Mouse (Mus musculus) mesoderm, embryonic 11.5 days (tissue): ENCODE data around the gene Clcn6.
"Not testable (repeated sequence)": the region's sequence is repeated elsewhere in the genome, so short reads cannot be mapped to it uniquely, and the experiment has no call there.

ENCODE experiments used
- DNase-seq: peaks from one replicate; pipeline ENCODE4 v3.0.0-alpha.2; 2012; ENCODE audit warnings: low read depth, low spot score

Gene Clcn6

DNA sequence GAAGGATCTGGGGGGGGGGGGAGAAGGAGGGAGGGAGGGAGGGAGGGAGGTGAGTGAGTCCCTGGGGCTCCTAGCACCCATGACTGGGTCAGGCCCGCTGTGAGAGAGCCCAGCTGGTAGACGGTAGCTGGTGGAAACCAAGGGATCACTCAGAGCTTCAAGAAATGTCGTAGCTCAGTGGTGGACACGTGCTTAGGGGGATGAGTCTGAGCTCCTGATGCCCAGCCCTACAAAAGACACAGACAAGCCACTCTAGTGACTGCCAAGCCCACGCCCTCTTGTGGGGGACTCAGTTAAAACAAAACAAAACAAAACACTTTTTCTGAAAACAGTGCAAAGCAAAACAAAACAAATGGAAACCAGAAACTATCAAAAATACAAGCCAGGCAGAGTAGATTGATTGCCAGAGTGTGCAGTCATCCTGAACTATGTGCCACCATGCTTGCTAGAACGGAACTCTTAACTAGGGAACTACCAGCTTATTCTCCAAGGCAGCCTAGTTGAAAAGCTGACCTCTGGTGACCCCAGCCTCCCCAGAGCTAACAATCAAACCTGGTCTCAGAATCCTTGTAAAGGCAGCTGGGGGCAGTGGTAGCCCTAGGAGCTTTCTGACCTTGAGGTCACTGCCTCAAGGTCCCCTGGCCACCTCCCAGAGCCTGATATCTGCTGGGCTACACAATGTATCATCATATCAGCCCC is 27.2 kb upstream of the Clcn6 start:
- DNase-seq: no peak

DNA sequence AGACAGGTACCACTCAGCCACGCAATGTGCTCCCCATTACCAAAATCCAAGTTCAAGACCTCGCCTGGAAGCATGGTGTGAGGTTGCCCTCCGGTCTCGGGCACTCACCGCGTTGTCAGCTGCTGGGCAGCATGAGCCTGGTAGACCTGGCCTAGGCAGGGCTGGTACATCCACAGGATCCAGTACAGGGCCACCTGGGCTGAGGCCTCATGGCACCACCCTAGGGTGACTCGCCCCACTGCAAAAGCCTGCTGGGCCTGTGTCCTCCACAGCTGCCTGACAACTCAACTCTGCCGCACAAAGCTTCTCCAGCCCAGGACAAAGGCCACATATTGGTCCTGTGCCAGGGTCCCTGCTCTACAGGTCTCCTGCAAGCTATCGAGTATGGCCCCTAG is 22.5 kb upstream of the Clcn6 start:
- DNase-seq: no peak

DNA sequence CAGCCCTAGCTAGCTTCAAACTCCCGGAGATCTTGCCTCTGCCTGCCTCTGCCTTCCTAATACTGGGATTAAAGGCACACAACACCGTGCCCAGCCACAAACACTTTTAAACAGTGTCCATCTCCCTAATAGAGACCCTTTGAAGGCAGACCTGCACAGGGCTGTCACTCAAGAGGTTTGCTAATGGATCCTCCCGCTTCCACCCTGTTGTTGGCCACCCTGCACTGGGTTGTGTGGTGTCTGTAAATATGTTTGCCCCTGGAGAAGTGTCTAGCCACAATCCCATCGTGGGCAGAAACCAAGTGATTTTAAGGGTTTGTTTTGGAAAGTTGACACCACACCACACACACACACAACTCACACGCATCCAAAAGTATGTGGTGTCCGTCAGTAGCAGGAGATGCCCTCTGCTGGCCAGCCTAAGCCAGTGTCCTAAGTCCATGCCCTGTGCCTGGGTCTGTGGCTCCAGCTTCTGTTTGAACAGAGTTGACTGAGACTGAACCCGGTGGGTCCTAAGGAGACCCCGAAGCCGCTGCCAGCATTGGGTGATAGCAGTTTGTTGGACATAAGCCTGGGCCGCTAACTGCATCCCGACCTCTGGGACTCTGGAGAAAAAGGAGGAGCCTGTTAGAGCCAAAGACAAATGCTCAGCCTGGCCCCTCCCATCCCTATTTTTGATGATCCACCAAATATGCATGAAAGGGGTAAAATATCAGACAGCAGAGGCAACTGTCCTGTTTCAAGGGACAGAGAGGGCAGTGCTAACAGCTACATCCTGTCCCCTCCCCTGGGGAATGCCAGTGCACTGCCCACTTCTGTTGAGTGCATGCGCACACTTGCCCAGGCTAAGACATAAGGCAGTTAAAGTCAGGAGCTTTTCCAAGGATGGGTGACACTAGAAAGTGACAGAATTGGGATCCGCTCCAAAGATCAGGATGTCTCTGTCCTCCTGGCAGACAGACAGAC is 21.8 kb upstream of the Clcn6 start:
- DNase-seq: peak; percentile 44

DNA sequence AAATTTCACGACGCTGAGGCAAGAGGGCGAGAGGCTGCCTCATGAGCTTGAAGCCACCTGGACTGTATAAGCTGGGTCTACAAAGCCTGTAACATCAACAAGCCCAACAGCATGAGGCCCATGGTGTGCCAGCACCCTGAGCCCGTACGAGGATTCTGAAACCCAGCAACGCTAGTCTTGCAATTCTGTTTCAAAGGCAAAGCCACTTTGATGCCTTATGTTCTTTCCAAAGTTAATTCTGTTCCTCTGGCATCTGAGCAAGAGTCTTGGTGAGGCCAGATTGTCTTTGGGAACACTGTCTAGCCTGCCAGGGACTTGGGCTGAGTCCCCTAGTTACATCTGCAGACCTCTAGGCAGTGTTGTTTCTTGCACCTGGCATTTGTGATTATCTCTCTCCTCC is 20.4 kb upstream of the Clcn6 start:
- DNase-seq: no peak

DNA sequence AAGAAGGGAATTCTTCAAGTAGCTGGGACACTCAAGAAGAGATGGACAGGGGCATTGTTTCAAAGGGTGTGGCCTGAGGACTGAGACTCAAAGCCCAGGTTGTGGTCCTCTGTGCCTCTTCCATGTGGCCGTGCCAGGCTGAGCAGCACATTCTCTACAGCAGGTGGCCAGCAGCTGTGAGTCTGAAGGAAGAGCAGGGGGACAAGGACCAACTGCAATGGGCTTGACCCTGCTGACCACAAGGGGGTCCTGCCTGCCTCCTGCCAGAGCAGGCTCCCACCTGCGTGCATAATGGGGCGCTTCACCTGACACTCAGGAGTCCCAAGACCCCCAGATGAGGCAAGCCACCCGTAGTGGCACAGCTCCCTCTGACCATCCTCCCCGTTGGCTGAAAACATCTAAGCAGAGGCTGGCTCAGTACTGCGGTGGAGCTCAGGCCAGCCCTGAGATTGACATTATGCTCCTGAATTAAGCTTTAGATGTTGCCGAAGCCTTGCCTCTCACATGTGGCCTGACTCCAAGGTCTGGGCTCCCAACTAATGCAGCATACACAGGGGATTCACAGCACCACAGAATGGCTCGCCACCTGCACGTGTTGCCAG is 19.7 kb upstream of the Clcn6 start:
- no peak for DNase-seq

DNA sequence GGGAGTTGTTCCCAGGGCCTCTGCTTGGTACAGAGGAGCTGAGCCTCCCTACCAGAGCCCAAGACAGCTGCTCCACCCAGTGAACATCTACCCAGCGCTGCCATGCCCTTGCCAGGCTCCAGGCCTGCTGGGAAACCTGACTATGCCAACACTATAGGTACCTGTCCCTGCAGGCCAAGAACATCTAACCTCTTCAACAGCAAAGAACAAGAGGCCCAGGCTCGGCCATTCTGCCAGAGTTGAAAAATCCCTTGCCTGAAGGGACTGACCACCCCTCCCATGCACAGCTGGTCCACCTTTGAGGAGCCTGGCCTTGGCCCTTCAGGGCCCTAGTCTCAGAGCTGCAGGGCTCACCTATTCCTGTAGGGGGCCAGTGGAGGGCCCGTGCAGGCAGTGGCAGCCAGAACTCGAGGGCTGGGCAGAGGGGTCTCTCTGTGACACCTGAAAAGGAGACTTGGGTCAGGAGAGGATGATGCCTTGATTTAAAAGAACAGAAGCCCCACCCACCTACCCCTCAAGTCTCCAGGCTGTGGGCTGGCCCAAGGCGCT is 19.1 kb upstream of the Clcn6 start:
- DNase-seq: no peak

DNA sequence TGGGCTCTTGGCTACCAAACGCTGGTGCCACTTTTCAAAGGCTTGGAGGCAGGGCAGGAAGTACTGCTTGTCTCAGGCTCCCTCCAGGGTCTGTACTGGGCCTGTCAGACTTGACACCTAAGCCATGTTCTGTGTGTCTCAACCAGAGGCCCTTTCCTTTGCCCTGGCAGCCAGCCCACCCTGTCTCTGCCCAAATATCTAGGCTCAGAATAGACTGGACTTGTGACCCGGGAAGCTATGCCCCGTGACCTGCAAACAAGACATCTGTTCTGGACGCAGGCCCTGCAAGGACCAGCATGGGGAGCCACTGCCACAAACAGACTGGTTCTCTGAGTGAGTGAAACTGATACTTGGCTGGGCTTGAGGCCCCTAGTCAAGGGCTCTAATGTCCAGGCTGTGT is 18.2 kb upstream of the Clcn6 start:
- DNase-seq: no peak

DNA sequence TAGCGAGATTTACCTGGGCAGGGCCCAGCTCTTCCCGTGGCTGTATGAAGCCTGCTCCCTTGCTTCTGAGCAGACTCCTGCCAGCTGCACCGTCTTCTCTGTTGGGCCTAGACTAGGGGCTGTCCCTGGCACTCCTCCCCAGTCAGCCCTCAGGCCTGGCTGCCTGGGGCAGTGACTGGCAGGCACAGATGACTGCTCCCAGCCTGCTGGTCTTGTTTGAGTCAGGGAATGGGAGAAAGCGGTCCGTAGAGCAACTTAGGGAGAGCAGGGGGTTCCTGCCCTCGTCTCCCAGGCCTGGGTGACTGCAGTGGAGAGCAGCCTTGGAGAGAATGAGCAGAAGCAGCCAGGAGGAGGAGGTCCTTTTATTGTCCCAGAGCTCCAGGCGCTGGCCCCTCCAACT is 17.6 kb upstream of the Clcn6 start:
- DNase-seq: no peak

DNA sequence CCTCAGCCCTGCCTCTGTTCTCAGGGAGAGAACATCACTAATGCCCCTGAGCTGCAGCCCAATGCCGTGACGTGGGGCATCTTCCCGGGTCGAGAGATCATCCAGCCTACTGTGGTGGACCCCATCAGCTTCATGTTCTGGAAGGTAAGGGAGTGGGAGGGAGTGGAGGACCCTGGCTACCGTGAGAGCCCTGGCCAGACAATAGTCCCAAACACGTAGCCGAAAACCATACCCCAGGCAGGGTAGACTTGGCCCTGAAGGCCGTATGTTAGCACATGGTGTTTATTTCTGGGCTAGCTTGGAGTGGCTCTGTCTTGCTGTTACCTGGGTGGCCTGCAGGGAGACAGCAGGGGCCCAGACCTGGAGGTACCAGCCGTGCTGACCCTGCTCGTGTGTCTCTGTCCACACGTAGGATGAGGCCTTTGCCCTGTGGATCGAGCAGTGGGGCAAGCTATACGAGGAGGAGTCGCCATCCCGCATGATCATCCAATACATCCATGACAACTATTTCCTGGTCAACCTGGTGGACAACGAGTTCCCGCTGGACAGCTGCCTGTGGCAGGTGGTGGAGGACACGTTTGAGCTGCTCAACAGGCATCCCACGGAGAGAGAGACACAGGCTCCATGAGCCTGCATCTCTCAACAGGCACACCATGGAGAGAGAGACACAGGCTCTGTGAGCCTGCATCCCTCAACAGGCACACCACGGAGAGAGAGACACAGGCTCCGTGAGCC is 16.5 kb upstream of the Clcn6 start:
- DNase-seq: no peak

DNA sequence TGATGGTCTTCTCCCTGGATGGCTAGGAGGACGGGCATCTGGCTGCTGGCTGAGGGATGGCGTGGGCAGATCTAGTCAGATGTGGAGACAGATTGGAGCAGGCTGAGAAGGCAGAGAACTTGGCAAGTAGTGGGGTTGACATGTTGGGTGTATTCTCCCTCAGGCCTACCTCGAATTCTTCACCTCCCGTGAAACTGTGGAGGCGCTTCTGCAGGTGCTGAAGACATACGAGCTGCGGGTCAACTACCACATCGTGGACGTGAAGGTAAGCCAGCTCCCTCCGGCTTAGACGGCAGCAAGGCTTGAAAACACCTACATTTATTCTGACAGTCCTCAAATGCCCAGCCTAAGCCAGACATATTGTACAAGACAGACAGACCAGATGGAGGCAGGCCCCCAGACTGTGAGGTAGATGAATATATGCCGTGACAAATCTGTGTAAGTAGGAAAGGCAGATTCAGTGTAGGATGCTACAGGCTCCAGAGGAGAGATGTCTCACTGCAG is 14.8 kb upstream of the Clcn6 start:
- no peak for DNase-seq

DNA sequence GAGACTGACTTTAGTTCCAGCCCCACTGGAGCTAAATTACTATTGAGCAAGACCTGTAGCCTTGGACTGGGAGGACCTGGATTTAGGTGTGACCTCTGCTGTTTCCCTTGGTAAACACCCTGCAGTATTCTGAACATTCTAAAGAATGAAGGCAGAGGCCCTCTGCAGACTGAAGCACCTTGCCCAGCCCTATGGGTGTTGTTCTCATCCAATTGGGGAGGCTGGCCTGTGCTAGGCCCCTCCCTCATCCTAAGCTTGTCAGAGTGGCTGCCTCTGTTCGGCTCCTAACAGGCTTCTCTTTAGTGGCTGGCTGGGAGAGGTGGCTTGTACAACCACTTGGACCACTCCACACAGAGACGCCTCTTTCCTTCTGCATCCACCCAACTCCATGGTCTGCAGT is 14.4 kb upstream of the Clcn6 start:
- DNase-seq: no peak

DNA sequence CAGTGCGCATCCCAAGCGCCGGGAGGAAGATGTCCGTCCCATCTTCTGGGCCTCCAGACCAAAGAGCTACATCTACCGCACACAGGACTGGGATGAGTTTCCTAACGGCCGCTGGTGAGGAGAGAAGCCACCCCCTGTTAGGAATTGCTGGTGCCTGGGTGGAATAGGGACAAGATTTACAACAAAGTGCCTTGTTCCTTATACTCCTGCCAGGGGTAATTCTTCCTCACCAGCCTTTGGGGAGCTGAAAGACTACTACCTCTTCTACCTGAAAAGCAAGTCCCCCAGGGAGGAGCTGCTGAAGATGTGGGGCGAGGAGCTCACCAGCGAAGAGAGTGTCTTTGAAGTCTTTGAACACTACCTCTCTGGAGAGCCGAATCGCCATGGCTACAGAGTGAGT is 13.3 kb upstream of the Clcn6 start:
- no peak for DNase-seq

DNA sequence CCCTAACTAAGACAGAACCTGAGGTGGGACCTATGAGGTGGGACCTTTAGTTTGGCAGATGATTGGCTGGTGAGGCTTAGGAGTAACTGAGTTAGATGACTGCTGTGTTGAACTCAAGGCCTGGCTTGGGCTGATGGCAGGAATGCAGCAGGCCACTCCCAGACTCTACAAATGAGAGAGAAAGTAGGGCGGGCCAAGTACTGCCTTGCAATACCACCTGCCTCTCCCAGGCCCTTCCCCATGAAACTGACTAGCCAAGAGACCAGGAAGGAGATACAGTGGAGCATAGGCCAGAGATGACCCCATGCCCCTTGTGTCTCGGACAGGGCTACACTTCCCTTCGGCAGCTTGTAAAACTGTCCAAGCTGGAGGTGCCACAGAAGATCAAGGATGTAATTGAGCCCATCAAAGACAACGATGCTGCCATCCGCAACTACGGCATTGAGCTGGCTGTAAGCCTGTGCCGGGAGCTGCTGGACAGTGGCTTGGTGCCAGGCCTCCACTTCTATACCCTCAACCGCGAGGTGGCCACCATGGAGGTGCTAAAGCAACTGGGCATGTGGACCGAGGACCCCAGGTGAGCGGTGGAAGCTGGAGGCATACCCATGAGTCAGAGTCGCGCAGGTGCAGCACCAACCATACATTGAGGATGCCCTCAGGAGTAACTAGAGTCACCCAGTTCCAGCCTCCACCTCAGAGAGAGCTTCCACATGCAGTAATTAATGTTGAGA is 12.6 kb upstream of the Clcn6 start:
- no peak for DNase-seq

DNA sequence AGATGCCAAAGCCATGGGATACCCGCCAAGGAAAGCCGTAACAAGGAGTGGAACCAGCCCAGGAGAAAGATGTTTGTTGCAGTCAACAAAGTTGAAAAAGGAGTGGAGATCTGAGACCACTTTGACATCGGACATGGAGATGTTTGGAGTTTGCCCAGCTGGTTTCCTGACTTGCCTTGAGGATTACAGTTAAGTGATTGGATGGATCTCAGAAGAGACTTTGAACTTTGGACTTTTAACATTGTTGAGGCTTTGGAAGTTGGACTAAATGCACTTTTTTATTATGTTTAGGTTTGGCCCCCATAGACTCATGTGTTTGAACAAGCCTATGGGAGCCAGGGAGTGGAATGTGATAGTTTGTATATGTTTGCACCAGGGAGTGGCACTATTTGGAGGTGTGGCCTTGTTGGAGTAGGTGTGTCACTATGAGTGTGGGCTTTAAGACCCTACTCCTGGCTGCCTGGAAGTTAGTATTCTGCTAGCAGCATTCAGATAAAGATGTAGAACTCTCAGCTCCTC is 11.8 kb upstream of the Clcn6 start:
- not testable (repeated sequence) for DNase-seq

DNA sequence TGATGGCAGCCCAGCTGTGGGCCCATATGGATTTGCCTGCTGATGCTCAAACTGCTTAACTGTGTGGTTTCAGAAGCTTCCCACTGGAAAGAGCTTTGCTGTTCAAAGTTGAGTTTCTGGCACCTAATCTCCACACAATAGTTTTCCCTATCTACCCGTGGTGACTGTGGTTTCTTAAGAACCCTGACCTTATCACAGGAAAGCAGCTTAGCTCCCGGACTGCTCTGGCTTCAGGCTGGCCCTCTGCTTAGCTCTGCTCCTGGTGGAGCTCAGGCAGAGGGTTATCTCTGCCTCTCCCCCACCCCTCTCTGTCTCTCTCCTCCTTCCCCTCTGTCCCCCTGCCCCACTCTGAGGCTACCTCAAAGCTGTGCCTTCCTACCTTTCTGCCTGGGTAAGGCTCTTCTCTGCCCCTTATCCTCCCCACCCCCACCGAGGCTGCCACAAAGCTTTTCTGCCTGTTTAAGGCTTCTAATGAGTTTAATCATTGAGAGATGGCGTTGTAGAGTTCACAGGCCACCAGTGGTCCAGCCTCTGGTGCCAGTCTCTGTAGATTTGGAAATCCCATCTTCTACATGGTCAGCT is 7.9 kb upstream of the Clcn6 start:
- DNase-seq: no peak

DNA sequence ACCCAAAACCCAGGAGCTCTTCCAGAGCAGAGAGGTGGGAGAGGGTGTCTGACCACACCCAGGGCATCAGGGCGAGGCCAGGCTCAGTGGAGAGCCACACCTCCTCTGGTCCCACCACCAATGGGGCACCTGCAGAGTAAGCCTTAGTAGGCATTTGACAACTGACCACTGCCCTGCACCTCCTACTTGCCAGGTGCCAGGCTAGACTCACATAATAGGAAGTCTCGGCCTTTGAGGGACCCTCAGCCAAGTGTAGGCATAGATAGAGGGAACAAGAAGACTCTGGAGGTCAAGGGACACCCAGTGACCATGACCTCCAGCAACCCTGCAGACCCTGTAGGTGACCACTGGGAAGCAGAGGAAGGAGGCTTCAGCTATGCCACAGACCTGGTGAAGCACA is 5.5 kb upstream of the Clcn6 start:
- DNase-seq: no peak

DNA sequence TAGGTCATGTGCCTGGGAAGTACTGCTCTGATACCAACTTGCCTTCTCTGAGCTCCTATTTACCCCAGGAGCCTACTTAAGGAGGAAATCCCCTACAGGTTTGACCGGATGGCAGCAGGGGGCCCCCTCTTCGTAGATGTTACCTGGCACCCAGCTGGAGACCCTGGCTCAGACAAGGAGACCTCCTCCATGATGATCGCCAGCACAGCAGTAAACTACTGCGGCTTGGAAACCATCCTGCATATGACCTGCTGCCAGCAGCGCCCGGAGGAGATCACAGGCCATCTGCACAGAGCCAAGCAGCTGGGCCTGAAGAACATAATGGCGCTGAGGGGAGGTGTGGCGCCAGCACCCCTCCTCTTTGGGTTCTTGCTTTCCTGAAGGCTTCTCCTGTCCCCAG is 4.7 kb upstream of the Clcn6 start:
- not testable (repeated sequence) for DNase-seq

DNA sequence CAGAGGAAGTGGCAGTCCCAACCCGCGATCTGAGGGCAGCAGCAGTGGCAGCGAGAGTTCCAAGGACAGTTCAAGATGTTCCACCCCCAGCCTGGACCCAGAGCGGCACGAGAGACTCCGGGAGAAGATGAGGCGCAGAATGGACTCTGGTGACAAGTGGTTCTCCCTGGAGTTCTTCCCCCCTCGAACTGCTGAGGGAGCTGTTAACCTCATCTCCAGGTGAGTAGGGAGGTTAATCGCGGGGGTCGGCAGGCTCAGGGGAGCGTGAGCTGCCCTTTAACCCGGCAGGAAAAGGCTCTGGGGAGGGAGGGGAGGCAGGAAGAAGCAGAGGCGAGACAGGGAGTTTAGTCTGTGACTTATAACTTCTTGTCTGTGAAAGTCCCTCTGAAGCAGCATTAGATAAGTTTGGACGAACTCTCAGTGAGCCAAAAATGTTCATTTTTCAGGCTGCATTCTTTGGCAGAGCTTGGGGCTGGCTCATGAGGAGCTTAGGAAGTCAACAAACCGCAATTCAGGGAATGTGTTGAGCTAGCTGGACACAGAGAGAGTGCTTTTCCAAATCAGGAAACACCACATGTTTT is 3.1 kb upstream of the Clcn6 start:
- no peak for DNase-seq

DNA sequence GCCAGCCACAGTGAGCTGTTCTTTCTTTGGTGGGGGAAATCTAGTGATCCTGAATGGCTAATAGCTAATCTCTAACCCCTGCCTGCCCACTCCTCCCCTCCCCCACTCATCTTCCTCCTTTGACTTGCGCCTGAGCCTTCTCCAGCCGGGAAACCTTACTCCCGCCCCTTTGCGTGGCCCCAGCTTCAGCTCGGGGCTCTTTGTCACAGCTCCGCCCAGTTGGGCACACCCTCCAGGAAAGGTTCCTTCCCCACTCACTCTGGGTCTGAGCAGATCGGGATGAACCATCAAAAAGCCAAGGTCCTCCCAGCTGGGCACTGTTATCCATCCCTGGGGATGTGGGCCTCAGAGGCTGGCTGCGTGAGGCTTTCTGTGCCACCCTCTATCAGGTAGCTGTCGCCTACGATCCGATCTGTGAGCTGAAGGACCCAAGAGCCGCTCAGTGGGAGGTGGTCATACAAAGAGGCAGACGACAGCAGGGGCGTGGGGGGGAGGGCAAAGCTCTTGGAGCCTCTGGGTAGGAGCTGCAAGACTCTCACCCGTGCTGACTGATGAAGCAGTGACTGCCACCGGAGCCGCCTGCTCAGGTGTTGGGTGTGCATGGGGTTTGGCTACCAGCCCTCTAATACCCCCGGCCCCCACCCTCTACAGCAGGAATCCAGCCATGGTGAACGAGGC is 2.5 kb upstream of the Clcn6 start:
- peak; percentile 86 for DNase-seq
